9 mouse cellular contexts compared by ENCODE assay signal in genomic region chr1:184793163-184793876, GRCm38 (mm10). TPM values are rescaled to one million over a fixed set of nuclear protein-coding genes. Genes with fewer than 3 reads are reported as not detected.
DNase-seq lines count a peak whose midpoint lies in the region; ATAC-seq and TF ChIP-seq lines count a peak whose summit lies in the region.
"Had no signal": no experiment of that assay in that cellular context is flagged by ENCODE, and none has a peak within 500 bp of the region (broad histone marks: within the 10 kb centered on the region; RNA-seq: fewer than 3 reads in every experiment).

No protein-coding gene starts in this region.

- 0 out of 2 replicates have a peak, but pooled peaks cover 4% of the 10 kb centered on the region for H3K4me1 ChIP-seq in heart, embryonic 12.5 days (replicated peaks)
- H3K4me1 ChIP-seq in kidney, embryonic 15.5 days: peaks cover 12% of the 10 kb centered on the region

- H3K9ac ChIP-seq in heart, embryonic 12.5 days: 0 out of 2 replicates have a peak overlapping the region, but pooled peaks have one; percentile 23
- no peak overlapping the region for H3K9ac ChIP-seq in kidney, embryonic 15.5 days

- no peak overlapping the region for H3K4me3 ChIP-seq in heart, embryonic 12.5 days
- H3K4me3 ChIP-seq in kidney, embryonic 15.5 days (replicated peaks): no peak overlapping the region
- H3K4me3 ChIP-seq: myocyte had no signal

- peak; percentile 33 to 38 for DNase-seq in layer of hippocampus, postnatal 10 days (ENCODE audit: low spot score in 2 of 2)
- DNase-seq in layer of hippocampus, adult 9-10 months (ENCODE audit: low spot score): no peak
- peak; percentile 55 for DNase-seq in brain, embryonic 14.5 days (ENCODE audit: low read depth)
- peak; percentile 61 for DNase-seq in lung, postnatal 25 days (ENCODE audit: low spot score)
- peak; percentile 44 for DNase-seq in spleen, adult 12 weeks (ENCODE audit: low spot score)

- H3K27me3 ChIP-seq in heart, embryonic 12.5 days (replicated peaks): 0 out of 2 replicates have a peak, but pooled peaks cover 7% of the 10 kb centered on the region
- H3K27me3 ChIP-seq in kidney, embryonic 15.5 days: peaks cover 36% of the 10 kb centered on the region

- no peak for TF ChIP-seq POLR2A in brain, embryonic 14.5 days (IDR thresholded peaks at IDR 0.05; ENCODE audit: borderline replicate concordance, extremely low read depth, insufficient read depth, insufficient read length, poor library complexity, severe bottlenecking)

- H3K4me2 ChIP-seq in heart, embryonic 12.5 days: peak overlapping the region; percentile 34; the same call in 1 of the 2 replicates
- peak overlapping the region; percentile 45 for H3K4me2 ChIP-seq in kidney, embryonic 15.5 days

- no peaks in the 10 kb centered on the region for H3K9me3 ChIP-seq in heart, embryonic 12.5 days (replicated peaks)
- H3K9me3 ChIP-seq in kidney, embryonic 15.5 days (replicated peaks): no peaks in the 10 kb centered on the region

- TF ChIP-seq CTCF in brain, embryonic 14.5 days (IDR thresholded peaks at IDR 0.05; ENCODE audit: borderline replicate concordance, extremely low read depth, insufficient read depth, insufficient read length): peak; percentile 48; the same call in 1 of the 2 replicates

- no peak overlapping the region for H3K27ac ChIP-seq in heart, embryonic 12.5 days (ENCODE audit: poor library complexity, severe bottlenecking)
- no peak overlapping the region for H3K27ac ChIP-seq in kidney, embryonic 15.5 days

- no peak for ATAC-seq in heart, embryonic 12.5 days (ENCODE audit: insufficient number of reproducible peaks, low FRiP score)
- peak; percentile 86 for ATAC-seq in kidney, embryonic 15.5 days (replicated peaks; ENCODE audit: low FRiP score)
- ATAC-seq in erythroblast, adult 5-6 weeks (replicated peaks; ENCODE audit: low FRiP score, poor library complexity, severe bottlenecking): no peak

- WGBS in heart, embryonic 12.5 days: 21% methylated on average over 27 of the region's 27 CpGs
- WGBS in kidney, embryonic 15.5 days: 8% methylated on average over 27 of the region's 27 CpGs

- no peaks in the 10 kb centered on the region for H3K36me3 ChIP-seq in heart, embryonic 12.5 days
- no peaks in the 10 kb centered on the region for H3K36me3 ChIP-seq in kidney, embryonic 15.5 days

RNA-seq across cellular contexts. Expression of gene Marc1, which starts 17.8 kb away (rescaled TPM):
- not detected for total RNA-seq in layer of hippocampus, postnatal 10 days (2021)
- polyA plus RNA-seq in brain, embryonic 14.5 days (2012; rRNA removed): 0.10 and 0.33 TPM in 2 replicates
- polyA plus RNA-seq in heart, embryonic 12.5 days (2016; fragmentation: Nextera tagmentation; extraction: Ambion mirVana): 0.14 and 0.24 TPM in 2 replicates
- 0.30 and 0.61 TPM in 2 replicates for polyA plus RNA-seq in kidney, embryonic 15.5 days (2015; fragmentation: Nextera tagmentation; extraction: Ambion mirVana)
- total RNA-seq in erythroblast, adult 5-6 weeks (2015; ENCODE audit: low replicate concordance): not detected in 2 replicates
- total RNA-seq in erythroblast, adult 5-6 weeks (2017; ENCODE audit: low replicate concordance): not detected in 2 replicates
- polyA plus RNA-seq: myocyte had no signal

RNA-seq across cellular contexts. Expression of gene Marc2, which starts 52.9 kb away (rescaled TPM):
- total RNA-seq in layer of hippocampus, postnatal 10 days (2021): 100 to 1,000 TPM in 1 of 2 experiments, 10 to 100 TPM in 1; 96.2 to 109 TPM
- 43.8 and 44.1 TPM in 2 replicates for polyA plus RNA-seq in brain, embryonic 14.5 days (2012; rRNA removed)
- polyA plus RNA-seq in heart, embryonic 12.5 days (2016; fragmentation: Nextera tagmentation; extraction: Ambion mirVana): 92.5 and 95.8 TPM in 2 replicates
- polyA plus RNA-seq in kidney, embryonic 15.5 days (2015; fragmentation: Nextera tagmentation; extraction: Ambion mirVana): 185 and 196 TPM in 2 replicates
- 31.6 and 35.5 TPM in 2 replicates for total RNA-seq in erythroblast, adult 5-6 weeks (2015; ENCODE audit: low replicate concordance)
- total RNA-seq in erythroblast, adult 5-6 weeks (2017; ENCODE audit: low replicate concordance): 24.7 and 25.2 TPM in 2 replicates
